Mouse (Mus musculus) layer of hippocampus, adult 2 months (tissue): ENCODE data around the gene Mmp14. TPM values are rescaled to one million over a fixed set of nuclear protein-coding genes. Genes with fewer than 3 reads are reported as not detected.

ENCODE experiments used
- DNase-seq, 2 experiments: peaks; one replicate each; pipeline ENCODE4 v3.0.0; 2022; ENCODE audit warnings: low spot score in 2 of 2
- H3K27ac ChIP-seq: fragments of 200-600 bp; 2 replicates; pipeline ENCODE4 v1.8.1; 2022
- H3K4me3 ChIP-seq: fragments of 200-600 bp; 2 replicates; pipeline ENCODE4 v1.8.1; 2022; ENCODE audit warnings: mild to moderate bottlenecking
- CTCF ChIP-seq: fragments of 200-600 bp; conservative IDR thresholded peaks from 2 replicates; pipeline ENCODE4 v1.8.1; 2022; ENCODE audit warnings: antibody characterized with exemption, mild to moderate bottlenecking, moderate library complexity
- total RNA-seq, 2 experiments: library from RNA; stranded (reverse); gene quantifications; 2 replicates each; pipeline ENCODE4 v1.2.3; 2021

The Mmp14 gene
- total RNA-seq, 2 experiments from 2014 or later = 16.1 to 18.4 TPM

- TF ChIP-seq CTCF = no peak
- no peak for DNase-seq
Measured at GRCm38 (mm10) chr14:54398921-54399382, 32.5 kb upstream of the Mmp14 start.

GRCm38 (mm10) chr14:54401723-54402122 is 29.7 kb upstream of the Mmp14 start:
- DNase-seq = no peak
- Histone ChIP-seq H3K27ac (no peak overlapping the region), H3K4me3 (no peak overlapping the region)
- no peak for TF ChIP-seq CTCF

More at GRCm38 (mm10) chr14:54398921-54399382, 32.5 kb upstream of the Mmp14 start:
- Histone ChIP-seq H3K4me3 (no peak overlapping the region), H3K27ac (no peak overlapping the region)

GRCm38 (mm10) chr14:54408336-54409056 is 22.9 kb upstream of the Mmp14 start:
- Histone ChIP-seq H3K27ac (no peak overlapping the region), H3K4me3 (no peak overlapping the region)
- DNase-seq = no peak
- TF ChIP-seq CTCF = peak; percentile 43

- Histone ChIP-seq H3K27ac (no peak overlapping the region; the same call in 1 of the 2 replicates), H3K4me3 (no peak overlapping the region)
- TF ChIP-seq CTCF = no peak
- no peak for DNase-seq
Measured at GRCm38 (mm10) chr14:54409057-54409645, 22.3 kb upstream of the Mmp14 start.

GRCm38 (mm10) chr14:54409980-54410810 is 21.2 kb upstream of the Mmp14 start:
- Histone ChIP-seq H3K4me3 (no peak overlapping the region), H3K27ac (peak overlapping the region; percentile 8; the same call in 1 of the 2 replicates)
- no peak for DNase-seq
- TF ChIP-seq CTCF = no peak

- Histone ChIP-seq H3K27ac (no peak overlapping the region), H3K4me3 (no peak overlapping the region)
- DNase-seq = no peak
- no peak for TF ChIP-seq CTCF
Measured at GRCm38 (mm10) chr14:54412000-54412576, 19.3 kb upstream of the Mmp14 start.

GRCm38 (mm10) chr14:54412629-54413170 is 18.7 kb upstream of the Mmp14 start:
- peak; percentile 56 to 74 for DNase-seq
- H3K27ac ChIP-seq = no peak overlapping the region
- no peak overlapping the region for H3K4me3 ChIP-seq
- peak; percentile 93 for TF ChIP-seq CTCF

GRCm38 (mm10) chr14:54413877-54414700 is 17.3 kb upstream of the Mmp14 start:
- Histone ChIP-seq H3K27ac (no peak overlapping the region), H3K4me3 (no peak overlapping the region)
- no peak for DNase-seq
- TF ChIP-seq CTCF = no peak

GRCm38 (mm10) chr14:54415241-54416020 is 16.0 kb upstream of the Mmp14 start:
- TF ChIP-seq CTCF = no peak
- Histone ChIP-seq H3K27ac (no peak overlapping the region), H3K4me3 (no peak overlapping the region)
- DNase-seq = no peak

GRCm38 (mm10) chr14:54416229-54416775 is 15.1 kb upstream of the Mmp14 start:
- no peak for DNase-seq
- TF ChIP-seq CTCF = no peak
- Histone ChIP-seq H3K27ac (no peak overlapping the region), H3K4me3 (no peak overlapping the region)

- TF ChIP-seq CTCF = no peak
- DNase-seq = no peak
- H3K4me3 ChIP-seq = no peak overlapping the region
- H3K27ac ChIP-seq = no peak overlapping the region
Measured at GRCm38 (mm10) chr14:54416830-54417229, 14.6 kb upstream of the Mmp14 start.
